Mouse (Mus musculus) right cerebral cortex, postnatal 10 days (tissue): ENCODE results near the gene Dicer1.

ENCODE experiments used
- DNase-seq, 2 experiments: peaks; one replicate each; pipeline ENCODE4 v3.0.0; 2021; ENCODE audit warnings: low spot score in 2 of 2

The Dicer1 gene

DNA sequence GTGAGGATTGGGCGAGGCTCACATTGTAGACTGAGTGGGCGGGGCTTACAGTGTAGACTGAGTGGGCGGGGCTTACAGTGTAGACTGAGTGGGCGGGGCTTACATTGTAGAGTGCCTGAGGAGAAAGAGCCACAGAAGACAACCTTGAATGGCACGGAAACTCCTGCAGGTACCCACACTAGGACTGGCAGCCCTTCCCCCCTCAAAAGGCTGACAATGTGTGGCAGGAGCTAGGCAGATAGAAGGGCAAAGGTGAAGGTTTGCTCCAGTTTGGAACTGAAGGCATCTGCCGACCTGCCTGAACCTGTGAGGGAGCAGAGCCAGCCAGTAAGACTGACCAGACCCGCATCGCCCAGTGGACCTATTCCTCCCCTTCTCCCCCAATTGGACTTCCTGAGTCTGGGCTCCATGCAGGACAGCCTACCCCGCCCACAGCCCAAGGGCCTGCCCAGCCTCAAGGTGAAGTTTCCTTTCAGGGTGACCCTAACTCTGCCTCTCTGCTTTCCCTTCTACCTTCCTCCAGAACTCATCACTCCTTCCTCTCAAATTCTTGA, 74.3 kb downstream of the Dicer1 start:
- no peak for DNase-seq

DNA sequence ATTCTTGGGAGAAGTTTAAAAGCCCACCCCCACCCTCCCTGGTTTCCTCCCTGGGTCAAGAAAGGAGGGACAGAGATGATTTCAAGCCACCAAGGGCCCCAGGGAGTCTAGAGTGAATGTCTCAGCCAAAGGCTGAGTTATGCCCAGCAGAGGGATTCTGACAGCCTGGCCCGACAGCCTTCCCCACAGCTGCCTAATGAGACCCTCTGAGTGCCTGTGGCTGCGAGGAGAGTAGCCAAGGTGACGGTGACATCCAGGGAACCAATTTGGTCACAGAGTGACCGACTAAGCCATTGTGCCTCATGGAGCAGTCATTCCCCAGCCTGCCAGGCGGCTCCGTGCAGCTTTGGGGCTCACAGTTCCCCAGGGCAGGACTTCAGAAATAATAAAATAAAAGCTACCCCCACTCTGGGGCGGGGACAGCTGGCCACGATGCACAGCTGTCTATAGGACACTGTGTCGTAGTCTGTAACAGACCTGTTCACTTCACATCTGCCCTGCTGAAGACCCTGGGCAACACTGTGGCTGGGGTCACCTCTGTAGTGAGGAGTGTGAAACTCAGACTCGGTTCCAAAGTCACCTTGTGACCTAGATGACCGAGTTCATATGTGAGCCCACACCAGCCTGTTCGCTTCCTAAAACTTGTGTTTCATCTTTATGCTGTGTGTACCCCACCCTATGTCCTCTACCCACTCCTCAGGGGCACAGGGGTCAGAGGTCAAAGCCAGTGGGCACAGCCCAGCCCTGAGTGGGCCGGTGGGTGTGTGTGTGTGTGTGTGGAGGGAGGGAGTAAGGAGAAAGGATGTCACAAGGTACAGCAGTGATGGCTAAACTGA, 75.0 kb downstream of the Dicer1 start:
- no peak for DNase-seq

- DNase-seq: no peak
These were observed 78.8 kb downstream of the Dicer1 start for GRCm38 (mm10) chr12:104672976-104673375.

GRCm38 (mm10) chr12:104672406-104672805, 79.3 kb downstream of the Dicer1 start:
- DNase-seq: no peak

DNA sequence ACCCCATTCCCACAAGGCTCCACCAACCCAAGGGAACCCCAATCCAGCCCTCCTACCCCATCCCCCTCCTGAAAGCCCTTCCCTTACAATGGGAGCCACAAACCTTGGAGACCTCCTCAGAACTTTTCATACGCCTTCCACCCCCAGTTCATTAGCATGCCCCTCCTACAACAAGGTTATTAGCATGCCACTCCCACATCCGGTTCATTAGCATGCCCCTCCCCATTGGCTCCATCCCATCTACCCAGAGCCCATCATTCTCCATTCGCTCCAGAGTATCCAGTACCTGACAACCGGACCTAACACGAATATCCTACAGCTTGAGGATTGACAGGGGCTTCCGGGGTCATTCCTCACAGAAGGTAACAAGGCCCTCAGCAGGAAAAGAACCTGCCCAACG, 83.9 kb downstream of the Dicer1 start:
- no peak for DNase-seq

- no peak for DNase-seq
These were observed 85.8 kb downstream of the Dicer1 start for GRCm38 (mm10) chr12:104665951-104666350.

- DNase-seq: no peak
These were observed 86.2 kb downstream of the Dicer1 start for GRCm38 (mm10) chr12:104665521-104665920.

DNA sequence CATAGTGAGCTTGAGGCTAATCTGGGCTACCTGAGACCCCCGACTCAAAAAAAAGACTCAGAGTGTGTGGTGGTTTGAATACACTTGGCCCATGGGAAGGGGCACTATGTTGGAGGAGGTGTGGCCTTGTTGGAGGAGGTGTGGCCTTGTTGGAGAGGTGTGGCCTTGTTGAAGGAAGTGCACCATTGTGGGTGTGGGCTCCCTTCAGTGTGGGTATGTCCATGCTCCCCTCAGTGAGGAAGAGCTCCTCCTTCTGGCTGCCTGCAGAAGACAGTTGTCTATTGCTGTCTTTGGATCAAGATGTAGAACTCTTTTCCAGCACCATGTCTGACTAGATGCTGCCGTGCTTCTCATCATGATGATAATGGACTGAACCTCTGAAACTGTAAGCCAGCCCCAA, 95.6 kb downstream of the Dicer1 start:
- no peak for DNase-seq

DNA sequence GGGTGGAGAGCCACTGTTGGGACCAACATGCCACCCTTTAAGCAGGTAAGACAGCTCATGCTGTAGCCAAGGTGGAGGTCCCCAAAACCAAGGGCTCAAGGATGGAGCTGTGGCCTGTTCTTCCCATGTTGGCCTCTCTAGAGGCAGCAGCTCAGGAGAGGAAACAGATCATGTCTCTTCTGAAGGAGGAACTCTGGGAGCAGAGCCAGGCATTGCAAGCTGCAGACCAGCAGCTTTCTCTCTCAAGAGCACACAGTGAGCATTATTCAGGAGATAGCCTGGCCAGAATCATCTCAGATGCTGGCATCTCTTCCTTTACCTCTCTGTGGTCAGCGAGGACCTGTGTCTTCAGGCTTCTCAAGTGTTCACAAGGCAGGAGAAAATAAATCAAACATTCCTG, 96.7 kb downstream of the Dicer1 start:
- peak; percentile 43 to 45 for DNase-seq

- no peak for DNase-seq
These were observed 99.7 kb downstream of the Dicer1 start for GRCm38 (mm10) chr12:104652021-104652420.

DNA sequence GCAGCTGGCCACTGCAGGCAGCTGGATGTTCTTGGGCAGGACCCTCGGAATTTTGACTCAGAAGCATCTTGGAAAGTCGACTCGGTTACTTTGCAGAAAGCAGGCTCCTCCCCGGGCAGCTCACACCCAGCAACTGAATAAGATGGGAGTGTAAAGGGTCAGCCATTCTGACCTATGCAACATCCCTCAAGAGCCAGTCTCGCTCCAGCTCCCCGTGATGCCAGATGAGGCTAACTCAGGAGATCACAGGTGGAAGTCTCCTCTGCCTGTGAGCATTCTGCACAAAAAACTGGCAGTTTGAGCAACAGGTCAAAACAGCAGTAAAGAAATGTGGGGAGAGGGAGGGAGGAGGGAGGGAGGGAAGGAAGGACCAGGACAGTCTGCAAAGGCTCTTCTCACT, 100.5 kb downstream of the Dicer1 start:
- DNase-seq: no peak

DNA sequence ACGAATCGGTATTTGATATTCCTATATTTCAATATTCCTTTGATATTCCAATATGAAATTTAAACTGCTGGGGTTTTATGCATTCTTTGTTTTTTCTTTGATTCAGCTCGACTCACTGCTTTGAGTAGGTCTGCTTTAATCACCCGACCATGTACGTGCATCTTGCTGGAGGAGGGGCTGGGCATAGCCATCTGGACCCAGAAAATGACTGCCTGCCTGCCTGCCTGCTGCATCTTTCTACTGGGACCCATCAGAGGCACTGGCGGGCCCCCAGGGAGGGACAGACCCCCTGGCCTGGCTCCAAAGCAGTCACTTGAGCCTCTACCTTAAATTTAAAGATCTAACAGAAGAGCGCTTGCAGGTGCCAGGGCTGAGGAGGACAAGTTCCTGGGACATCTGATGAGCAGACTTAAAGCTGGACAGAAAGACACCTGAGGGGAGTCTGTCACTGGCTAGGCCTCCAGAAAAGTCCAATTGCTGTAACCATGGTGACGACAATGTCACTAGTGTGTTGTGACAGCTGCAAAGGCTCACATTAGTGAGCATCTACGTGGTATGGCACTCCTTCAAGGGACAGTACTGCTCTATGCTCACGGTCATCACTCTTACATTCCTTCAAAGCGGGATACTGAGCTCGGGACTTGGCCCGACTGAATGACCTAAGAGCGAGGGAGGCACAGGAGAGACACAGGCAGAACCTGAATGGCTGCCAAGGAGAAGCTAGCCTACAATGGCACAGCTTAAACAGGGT, 101.1 kb downstream of the Dicer1 start:
- DNase-seq: no peak

DNA sequence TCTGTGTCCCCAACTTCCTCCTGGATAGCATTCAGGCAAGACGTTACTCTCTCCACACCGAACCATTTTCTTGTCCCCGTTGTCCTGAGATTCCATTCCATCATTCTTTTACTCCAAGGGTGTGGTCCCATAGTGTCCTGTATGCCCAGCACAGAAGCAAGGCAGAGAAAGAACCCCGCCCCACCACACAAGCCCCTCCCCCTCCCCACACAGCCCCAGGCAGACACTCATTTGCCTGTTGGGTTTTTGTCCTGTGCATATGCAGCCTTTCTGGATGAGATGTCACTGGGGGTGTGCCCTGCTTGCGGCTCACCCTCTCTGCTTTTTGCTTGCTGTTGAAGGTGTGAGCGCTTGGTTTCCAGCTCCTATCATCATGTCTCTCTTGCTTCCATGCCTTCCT, 103.4 kb downstream of the Dicer1 start:
- DNase-seq: no peak

DNA sequence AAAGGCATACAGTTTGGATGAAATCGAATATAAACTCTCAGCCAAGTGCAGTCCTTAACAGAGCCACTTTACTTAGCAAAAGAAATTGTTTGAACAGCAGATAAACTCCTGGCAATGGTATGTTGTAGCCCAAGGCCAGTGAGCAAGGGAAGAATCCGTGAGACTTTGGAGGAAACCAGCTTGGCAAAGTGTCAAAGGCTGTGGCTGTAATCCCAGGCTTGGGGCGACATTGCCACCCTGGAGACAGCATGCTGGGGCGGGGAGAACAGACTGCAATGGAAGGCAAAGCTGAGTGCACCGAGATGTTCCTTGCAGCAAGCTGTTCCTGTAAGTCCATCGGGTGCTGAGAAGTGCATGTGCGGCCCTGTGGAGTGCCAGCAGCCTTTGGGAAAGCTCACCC, 109.4 kb downstream of the Dicer1 start:
- DNase-seq: peak in 1 of 2 experiments; percentile 59

GRCm38 (mm10) chr12:104640934-104641333, 110.8 kb downstream of the Dicer1 start:
- DNase-seq: no peak

- DNase-seq: no peak
These were observed 113.6 kb downstream of the Dicer1 start for GRCm38 (mm10) chr12:104638156-104638555.
